Comparison of ENCODE assay signal across 17 mouse cellular contexts in the genomic region with DNA sequence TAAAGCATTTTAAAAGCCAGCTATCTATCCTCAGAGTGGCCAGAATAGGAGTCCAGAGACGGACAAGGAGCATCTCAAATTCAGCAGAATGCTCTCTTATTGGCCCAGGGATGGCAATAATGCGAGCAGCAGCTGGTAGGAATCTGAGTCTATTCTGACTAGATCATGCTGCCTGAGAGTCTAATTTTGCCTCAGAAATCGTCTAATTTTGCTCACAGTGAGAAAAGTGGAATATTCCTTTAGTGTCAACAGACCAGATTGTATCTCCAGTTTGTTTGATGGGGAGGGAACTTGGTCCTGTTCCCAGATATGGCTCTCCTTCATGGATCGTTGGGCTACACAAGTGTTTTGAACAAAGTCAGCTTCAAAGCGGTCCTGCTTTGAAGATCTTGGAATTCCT.
DNase-seq lines count a peak whose midpoint lies in the region; TF ChIP-seq lines count a peak whose summit lies in the region.
"Had no signal": no experiment of that assay in that cellular context is flagged by ENCODE, and none has a peak within 500 bp of the region (broad histone marks: within the 10 kb centered on the region; RNA-seq: fewer than 3 reads in every experiment).

No protein-coding gene starts in this region.

- TF ChIP-seq CTCF in kidney, adult 2 months (conservative IDR thresholded peaks at IDR 0.05; ENCODE audit: insufficient read depth, insufficient read length, low read depth, low read length) = no peak

- intact Hi-C loops in heart, postnatal 25 days (cut with DNase I) = no loop called here

- WGBS in kidney, adult 2 months = 32% methylated on average over 5 of the region's 5 CpGs

- H3K4me3 ChIP-seq in kidney, adult 2 months (ENCODE audit: insufficient read depth, low read depth, low read length) = no peak overlapping the region
- H3K4me3 ChIP-seq: heart, embryonic 12.5 days; hindbrain, embryonic 10.5 days; intestine, embryonic 15.5 days; liver, embryonic 12.5 days had no signal

- H3K36me3 ChIP-seq in kidney, adult 2 months (ENCODE audit: control insufficient read depth, insufficient read depth, low read length) = no peaks in the 10 kb centered on the region
- H3K36me3 ChIP-seq: heart, embryonic 12.5 days; hindbrain, embryonic 10.5 days; intestine, embryonic 15.5 days; liver, embryonic 12.5 days had no signal

- H3K27ac ChIP-seq in kidney, adult 2 months (ENCODE audit: insufficient read depth, low read depth, low read length) = no peak overlapping the region
- H3K27ac ChIP-seq: hindbrain, embryonic 10.5 days; intestine, embryonic 15.5 days; liver, embryonic 12.5 days had no signal

- no peaks in the 10 kb centered on the region for H3K27me3 ChIP-seq in kidney, adult 2 months (replicated peaks; ENCODE audit: control insufficient read depth, insufficient read depth, low read length)
- H3K27me3 ChIP-seq: heart, embryonic 12.5 days; intestine, embryonic 15.5 days; liver, embryonic 12.5 days had no signal

- TF ChIP-seq POLR2A in kidney, adult 2 months (IDR thresholded peaks at IDR 0.05; ENCODE audit: low read depth, low read length) = no peak

- H3K4me1 ChIP-seq in kidney, adult 2 months (ENCODE audit: control insufficient read depth, insufficient read depth, low read length) = no peaks in the 10 kb centered on the region
- H3K4me1 ChIP-seq: intestine, embryonic 15.5 days; liver, embryonic 12.5 days had no signal

- DNase-seq in kidney, adult 2 months = peak; percentile 27
- DNase-seq in kidney, adult 18-20 months = no peak
- DNase-seq in right cerebral cortex, adult 2 months (ENCODE audit: low spot score in 2 of 2) = peak; percentile 32 to 54
- no peak for DNase-seq in right cerebral cortex, postnatal 14 days
- peak; percentile 5 to 37 for DNase-seq in left cerebral cortex, adult 18-20 months (ENCODE audit: low spot score in 2 of 2)
- DNase-seq in urinary bladder, adult 18-20 months (ENCODE audit: low spot score in 2 of 2) = no peak
- DNase-seq in retina, embryonic 14.5 days (ENCODE audit: low spot score) = no peak
- DNase-seq in heart, postnatal 25 days (ENCODE audit: low spot score) = no peak
- DNase-seq: adrenal gland, postnatal 10 days; cerebellum, postnatal 36 days; gastrocnemius, postnatal 25 days; lung, postnatal 14 days; thymus, adult 18-20 months had no signal

Comparison
In these comparisons a context has a peak if more than half of its experiments do, and no peak if none do; other contexts are left out.
1. DNase-seq: peak in kidney, adult 2 months (single experiment), right cerebral cortex, adult 2 months (2 of 2) and left cerebral cortex, adult 18-20 months (2 of 2); none in kidney, adult 18-20 months (single experiment), right cerebral cortex, postnatal 14 days (single experiment), urinary bladder, adult 18-20 months (0 of 2), retina, embryonic 14.5 days (single experiment) and heart, postnatal 25 days (single experiment).